Mouse (Mus musculus) liver (tissue): ENCODE data around the gene Naa20.

ENCODE experiments used
- DNase-seq: peaks from one replicate; pipeline ENCODE4 v3.0.0-alpha.2; 2020; ENCODE audit warnings: mixed read lengths

Gene Naa20

DNA sequence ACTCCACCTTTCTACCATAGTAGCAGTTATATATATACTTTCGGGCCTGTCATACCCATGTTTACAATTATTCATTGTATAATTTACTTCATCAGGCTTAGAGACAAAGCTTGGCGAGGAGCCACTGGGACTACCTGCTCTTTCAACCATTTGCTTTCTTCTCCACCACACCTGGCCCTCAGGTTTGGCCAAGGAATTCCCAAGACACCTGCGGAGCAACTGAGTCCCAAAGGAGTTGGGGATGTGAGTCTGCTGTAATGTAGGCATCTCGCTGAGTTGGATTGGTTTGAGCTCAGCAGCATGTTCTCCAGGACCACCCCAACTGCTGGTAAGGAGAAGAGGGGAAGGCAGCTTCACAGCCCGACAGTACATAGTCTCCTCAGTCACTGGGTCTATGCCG lies at the start of gene Naa20:
Naa20 (plus strand) TSS at position 239 of the 400 bp plus-strand sequence.
- DNase-seq = no peak

DNA sequence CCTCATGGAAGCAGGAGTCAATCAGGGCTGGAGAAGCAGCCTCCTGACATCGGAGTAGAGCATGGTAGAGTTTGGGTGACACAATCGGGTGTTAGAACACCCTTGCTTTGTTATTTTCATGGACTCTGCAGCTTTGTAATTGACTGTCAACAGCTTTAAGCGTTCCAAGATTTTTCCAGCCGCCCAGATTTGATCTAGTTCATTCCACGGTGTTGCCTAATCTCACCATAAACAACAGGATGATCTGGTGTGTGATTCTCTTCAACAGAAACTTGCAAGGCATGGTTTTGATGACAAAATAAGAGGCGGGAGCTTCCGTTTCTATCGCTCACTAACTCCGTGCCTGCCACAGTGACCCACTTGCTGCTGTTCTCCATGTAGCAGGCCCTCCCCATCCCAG lies 46.1 kb upstream of the Naa20 start:
- no peak for DNase-seq

DNA sequence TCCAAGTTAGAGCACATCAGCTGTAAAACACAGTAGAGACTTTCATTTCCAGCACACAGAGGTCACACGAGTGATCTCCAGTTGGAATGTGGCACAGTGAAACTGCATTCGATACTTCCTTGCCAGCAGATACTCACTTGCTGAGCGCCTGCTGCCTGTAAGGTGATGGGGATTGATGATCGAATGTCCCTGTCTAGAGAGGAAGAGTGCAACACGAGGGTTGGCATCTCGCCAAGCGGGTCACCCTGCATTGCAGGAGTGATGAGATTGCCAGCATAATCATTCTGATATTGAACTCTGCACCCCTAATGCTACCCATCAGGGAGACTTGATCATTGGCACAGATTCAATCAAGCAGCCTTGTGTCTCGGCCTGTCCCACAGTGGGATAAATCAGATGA lies 44.0 kb upstream of the Naa20 start:
- no peak for DNase-seq

DNA sequence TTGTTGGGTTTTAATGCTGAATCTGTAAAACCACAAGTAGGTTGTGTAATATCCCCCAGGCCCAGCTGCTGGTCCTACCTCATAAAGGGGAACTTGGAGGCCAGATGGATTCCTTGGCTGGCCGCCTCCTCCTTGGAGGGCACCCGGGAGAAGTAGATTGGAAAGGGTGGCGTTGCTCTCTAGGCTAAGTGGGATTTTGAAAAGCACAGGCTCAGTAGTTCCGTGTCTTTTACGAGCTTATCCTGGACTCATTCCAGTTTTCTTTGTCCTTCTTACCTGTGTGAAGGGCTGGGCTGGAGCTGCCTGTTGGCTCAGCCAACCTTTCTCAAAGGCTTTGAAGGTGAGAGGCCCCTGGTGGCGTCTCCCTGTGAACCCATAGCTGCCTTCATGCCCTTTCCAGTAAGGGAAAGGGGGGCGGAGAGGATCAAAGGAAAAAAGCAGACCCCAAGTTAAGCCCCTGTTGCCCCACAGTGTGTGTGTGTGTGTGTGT lies 42.4 kb upstream of the Naa20 start:
- peak; percentile 15 for DNase-seq

DNA sequence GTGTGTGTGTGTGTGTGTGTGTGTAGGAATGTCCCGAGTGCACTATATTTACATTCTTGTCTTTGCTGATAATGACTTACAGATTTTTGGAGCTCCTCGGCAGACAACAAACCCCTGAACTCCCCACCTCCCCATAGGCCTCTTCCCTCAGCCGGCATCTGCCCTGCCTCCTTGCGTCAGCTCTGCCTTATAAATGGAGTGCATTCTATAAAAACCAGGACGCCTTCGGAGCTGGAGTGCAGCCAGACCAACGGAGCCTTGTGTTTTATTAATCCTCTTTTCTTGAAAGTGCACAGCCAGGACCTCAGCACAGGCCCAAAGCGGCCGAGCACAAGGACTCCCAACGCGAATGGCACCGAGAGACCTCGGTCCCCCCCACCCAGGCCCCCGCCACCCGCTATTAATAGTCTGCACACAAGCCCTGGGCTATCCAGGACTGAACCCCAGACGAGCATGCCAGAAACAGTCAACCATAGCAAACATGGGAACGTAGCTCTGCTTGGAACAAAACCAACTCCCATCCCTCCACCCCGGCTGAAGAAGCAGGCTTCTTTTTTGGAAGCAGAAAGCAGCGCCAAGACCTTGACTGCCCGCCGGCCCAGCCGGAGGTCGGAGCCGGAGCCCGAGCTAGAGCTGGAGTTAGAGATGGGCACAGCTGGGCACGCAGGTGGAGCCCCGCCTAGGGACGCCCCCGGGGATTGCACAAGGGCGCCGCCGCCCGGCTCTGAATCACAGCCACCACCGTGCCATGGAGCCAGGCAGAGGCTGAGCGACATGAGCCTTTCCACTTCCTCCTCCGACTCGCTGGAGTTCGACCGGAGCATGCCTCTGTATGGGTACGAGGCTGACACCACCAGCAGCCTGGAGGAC lies 41.7 kb upstream of the Naa20 start:
- DNase-seq = peak; percentile 52

DNA sequence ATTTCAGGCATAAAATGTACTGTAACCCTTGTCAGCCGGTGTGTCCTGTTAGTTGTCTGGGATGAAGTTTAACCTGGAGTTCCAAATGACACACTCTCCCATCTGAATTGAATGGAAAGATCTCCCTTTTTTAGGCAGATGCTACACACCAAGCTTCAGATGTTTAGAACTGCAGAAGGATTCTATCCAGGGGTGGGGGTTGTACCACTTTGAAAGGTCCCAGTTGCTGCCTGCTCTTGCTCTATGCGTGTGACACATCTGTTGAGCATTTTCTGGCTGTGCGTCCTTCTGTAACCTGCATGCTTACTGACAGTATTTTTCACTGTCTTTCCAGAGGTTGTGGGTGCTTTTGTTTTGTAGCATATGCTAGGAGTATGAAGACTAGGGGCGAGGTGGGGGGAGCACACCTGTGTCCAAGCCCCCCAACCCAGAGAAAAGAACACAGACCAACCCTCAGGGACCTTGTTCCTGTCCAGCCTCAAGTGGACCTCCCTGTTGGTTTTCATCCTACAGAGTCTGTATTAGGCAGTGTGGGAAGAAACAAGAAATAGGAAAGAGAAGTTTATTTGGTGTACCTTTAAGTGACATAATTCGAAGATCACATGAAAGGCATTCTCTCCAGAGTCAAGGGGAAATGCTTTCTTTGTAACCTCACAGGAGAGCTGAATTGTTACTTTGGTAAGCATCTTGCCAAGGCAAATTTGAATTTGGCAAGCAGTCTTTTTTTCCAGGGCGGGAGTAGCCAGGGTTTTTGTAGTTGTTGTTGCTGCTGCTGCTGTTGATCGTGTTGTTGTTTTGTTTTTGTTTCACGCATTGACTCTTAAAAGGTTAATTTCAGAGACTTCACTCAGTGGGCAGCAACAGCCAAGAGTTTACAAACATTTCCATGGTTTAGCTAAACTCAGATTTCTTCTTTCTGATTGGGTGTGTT lies 40.4 kb upstream of the Naa20 start:
- no peak for DNase-seq

DNA sequence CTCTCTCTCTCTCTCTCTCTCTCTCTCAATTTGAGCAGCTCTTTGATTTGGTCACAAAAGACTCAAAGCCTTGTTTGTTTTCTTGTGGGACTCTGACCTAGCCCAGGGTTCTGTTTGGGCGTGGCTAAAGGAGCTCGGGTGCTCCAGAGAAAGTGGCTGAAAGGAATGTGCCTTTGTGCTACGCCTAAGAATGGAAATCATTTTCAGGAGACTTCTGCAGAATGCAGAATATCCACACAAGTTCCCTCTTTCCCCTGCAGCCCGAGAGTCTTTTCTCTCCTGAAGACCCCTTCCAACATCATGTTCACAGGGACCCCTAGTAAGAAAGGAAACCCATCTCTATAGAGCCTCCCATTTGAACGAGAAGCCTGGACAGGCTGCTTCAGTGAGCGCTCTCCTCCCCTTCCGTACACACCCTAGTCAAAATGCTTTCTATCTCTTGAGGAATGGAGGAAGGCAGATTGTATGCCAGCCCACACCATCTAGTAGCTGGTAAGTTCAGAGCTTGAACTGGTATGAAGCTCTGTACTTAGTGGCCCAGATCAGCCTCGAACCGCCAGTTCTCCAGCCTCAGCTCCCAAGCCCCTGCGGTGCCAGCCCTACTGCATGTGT lies 39.6 kb upstream of the Naa20 start:
- DNase-seq = no peak

DNA sequence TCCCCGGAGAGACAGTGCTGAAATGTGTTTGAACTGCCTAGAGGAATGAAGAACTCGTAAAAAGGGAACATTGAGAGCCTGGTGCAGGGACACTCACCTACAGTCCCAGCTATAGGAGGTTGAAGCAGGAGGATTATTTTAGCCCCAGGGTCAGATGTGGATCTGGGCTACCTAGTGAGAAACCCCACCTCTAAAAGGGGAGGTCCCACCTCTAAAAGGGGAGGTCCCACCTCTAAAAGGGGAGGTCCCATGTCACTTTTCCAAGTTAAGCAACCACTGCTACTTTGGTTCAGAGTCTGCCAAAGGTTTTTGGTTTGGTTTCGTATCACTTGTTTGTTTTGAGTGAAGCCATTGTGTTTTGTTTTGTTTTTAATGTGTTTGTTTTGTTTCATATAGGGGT lies 36.6 kb upstream of the Naa20 start:
- DNase-seq = no peak

DNA sequence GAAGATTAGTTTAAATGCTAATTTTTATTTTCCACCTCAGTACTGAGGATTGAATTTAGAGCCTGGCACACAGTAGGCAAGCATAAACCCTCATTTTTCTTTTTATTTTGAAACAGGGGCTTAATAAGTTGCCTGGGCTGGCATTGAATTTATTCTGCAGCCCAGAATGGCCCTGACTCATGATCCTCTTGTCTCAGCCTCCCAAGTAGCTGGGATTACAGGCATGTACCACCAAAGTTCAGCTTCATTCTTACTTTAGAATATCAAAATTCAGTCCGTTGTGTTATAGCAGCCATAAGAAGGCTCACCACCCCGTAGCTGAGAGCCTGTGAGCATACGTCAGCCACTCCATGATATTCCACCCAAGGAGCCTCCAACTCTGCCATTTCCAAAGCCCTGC lies 35.7 kb upstream of the Naa20 start:
- DNase-seq = no peak

DNA sequence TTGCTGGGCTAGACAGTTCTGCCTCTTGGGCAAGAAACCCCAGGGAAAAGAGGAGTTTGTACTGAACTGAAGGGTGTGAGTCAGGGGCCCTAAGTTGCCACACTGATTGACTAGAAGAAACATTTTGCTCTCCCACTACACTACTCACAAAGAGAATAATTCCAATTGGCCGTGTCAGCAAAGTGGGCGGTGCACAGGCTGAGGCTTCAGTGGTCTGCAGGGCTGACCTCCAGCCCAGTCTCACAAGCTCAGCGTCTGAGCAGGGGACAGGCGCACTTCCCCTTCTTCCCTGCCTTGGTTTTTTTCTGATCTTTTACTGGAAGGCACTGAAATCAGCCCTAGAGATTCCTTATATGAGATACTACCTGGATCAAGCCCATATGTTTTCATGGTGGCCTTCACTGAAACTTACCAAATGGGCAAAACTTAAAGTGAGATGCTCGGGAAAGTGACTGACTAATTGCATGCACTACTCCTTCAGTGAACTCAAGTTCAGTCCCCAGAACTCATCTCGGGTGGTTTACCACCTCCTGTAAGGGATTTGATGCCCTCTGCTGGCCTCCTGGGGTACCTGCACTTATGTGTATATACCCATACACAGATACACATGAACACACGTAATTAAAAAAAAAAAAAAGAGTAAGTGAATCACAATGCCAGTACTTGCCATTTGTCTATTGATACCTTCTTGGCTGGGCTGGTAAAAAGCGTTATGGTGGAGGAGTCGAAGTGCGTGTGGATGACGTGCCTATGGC lies 35.0 kb upstream of the Naa20 start:
- DNase-seq = no peak

DNA sequence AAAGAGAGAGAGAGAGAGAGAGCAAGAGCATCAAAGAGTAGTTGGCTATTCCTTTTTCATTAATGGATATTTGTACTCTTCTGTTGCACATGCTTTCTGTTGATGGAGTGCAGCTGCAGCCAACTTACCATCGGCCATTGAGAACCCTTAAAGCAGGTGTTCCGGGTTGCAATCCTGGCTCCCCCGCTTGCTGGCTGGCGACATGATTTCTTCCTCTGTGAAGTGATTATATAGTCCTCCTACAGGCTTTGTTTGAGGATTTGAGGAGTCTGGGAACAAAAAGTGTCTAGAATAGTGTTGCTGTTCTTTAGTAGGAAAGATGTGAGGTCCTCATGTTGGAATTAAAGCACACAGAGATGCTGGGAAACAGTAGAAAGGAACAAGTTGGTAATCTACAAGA lies 30.6 kb upstream of the Naa20 start:
- DNase-seq = no peak

DNA sequence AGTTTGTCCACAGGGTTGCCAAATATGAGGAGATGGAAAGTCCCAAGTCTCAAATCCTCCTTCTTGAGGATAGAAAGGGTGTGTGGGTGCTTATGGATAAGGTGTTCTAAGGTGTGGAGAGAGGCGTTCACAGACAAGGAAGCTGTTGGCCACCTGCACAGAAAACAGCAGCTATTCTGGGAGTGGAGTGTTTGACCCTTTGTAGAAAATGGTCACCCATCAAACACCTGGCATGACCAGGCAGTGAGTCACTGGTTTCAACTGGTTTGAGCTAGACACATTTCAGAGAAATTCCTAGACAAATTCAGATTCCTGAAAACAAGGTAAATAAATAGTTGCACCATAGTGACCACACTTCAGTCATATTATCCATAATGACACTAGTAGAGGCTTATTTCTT lies 29.8 kb upstream of the Naa20 start:
- no peak for DNase-seq

DNA sequence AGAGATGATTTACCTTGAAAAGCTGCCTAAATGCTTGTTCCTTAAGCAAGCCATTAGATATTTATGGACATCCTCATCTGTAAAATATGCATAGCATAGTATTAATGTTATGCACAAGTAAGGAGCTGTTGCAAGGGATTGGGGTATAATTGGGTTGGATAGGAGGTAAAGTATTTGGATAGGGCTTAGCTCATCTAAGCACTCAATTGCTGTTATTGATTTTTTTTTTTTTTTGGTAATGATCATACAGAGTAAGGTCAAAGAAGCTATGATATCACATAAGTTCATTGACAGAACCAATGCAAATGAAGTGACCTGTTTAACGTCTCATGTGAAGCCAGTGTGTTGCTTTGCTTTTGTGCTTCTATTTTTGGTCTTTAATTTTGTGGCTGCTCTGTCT lies 27.9 kb upstream of the Naa20 start:
- no peak for DNase-seq

DNA sequence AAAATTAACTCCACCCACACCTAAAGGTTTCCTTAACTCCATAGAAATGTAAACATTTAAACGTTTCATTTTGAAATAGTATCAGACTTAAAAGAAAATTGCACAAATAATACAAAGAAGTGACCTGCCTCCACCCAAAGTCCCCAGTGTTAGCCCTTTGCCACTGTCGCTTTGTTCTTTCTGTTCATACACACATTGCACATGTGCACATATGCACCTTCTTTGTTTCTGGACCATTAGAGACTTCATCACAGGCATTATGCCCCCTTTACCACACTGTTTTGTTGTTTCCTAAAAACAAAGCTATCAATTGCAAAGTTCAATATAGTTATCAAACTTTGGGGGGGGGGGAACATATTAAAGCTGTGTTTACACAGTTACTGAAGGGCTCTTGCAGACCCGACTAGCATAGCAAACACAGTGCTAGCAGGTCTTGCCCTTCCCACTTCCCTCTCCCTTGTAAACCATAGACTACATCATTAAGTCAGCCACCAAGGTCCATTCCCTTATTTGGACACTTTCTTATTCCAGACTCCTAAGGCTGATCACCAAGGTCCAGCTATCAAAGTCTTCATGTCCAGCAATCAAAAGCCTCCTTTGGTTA lies 26.9 kb upstream of the Naa20 start:
- no peak for DNase-seq

DNA sequence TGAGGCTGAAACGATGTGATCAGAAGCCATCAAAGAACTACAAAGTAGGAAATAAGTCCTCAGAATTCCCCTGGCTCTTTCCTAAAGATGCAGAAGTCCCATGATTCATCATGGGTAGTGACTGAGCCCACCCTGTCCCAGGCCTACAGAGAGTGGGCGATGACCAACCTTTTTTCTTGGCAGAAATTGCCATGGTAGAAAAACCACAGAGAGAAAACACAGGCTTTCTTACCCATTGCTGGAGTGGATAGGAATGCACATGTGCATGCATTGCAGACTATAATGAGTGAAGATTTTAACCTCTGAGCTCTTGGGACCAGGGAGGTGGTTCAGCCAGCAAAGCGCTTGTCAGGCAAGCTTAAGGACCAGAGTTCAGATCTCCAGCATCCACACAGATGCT lies 24.7 kb upstream of the Naa20 start:
- no peak for DNase-seq

DNA sequence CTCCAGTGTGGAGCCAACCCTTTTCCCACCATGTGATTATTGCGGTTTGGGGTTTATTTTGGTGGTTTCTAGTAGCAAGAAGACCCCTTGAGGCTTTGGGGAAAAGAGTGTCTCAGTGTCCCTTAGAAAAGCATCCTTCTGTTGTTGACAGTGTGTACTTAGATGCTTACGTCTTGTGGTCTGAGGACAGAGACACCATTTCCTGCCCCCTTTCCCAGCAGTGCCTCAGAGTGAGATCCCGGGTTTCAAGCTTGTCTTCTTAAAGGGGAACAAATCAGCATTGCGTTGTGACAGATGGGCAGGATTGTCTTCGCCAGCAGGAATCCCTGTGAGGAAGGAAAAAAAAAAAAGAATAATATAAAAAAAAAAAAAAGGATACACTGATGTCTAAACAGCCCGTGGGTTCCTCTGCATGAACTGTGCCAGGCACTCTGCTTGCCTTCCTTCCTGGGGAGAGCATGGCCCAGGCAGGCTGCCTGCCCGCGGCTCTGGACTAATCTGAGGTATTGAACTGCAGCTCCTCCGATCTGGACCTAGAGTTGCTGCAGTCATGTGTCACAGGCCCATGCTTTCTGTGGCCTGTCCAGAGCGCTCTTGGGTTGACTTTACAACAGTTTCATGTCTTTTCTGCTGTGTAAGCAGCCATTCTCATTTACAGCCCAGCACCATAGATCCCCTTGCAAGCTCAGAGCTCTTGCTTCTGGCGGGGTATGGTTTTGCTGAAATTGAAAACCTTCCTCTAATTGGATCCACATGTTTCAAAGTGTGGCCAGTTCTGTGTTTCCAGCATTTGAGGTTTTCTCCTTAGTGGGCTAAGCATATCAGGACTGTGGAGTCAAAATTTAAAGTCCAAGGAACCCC lies 20.8 kb upstream of the Naa20 start:
- DNase-seq = no peak

DNA sequence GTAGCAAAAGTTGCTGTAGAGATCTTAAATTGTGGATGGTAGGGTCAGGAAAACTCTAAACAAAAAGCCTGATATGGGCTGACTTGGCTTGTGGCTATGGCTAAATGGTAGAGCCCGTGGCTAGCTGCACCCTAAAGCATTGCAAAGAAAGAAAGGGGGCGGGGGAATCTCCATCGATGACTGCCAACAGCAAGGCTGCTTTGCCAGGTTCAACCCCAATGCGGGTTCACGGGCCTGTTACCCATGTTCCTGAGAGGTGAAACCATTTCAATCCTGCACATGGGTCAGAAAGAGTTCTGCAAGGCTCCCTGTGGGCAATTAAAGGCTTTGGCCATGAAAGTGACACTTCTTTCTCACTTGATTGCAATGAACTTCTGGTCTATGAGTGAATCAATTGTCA lies 20.0 kb upstream of the Naa20 start:
- no peak for DNase-seq

DNA sequence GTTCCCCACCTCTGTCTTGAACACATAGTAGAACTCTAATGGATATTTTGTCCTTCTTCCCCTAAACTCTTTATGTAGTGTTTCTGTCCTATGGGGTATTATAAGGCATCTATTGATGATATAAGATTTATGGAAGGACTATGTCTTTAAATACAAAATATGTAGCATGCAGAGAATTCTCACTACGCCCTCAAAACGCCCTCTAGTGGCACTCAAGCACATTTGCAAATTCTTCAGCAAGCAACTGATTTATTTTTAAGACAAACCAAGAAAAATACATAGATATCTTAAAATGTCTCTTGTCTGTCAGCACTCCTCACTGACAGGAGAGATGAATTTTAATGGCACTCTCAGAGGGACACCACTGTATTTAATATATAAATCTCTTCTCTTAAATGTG lies 19.5 kb upstream of the Naa20 start:
- DNase-seq = no peak

DNA sequence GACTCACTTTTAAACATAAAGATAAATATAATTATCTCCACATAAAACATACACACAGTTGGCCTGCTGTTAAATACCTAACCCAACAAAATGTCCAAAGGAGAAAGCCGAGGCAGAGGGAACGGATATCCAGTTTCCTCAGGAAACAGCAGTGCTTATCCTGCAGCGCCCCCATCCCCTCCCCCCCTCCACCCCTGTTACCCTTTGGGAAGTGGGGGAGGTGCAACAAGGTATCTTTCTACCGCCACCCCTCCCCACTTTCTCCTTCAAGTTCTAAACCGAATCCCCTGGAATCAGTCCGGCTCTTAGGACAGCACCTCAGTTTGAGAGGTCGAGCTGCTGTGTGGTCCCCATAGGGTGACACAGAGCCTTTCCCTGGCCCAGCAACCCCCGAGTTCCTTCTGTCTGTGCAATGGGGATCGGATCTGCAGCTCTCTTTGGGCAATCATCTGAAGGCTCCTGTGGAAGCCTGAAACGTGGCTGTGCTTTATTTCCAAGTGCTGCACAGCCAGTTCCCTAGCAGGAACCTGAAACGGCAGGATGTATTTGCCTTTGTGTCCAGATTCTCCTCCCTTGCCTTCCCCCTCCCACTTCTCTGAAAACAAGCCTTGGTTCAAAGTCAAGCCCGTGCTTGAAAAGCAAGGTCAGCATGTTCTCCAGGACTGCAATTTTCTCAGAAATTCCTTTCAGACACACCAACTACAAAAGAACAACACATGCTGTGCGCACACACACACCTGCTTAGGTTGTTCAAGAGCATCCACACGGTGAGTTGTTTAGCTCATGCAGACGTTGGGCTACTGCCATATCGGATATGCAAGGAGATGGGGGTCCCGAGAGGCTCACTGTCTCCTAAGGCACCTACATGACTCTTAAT lies 17.6 kb upstream of the Naa20 start:
- DNase-seq = no peak
